Mouse (Mus musculus) liver, adult 2 months (tissue): ENCODE measurements around the gene 4930564D02Rik. TPM values are rescaled to one million over a fixed set of nuclear protein-coding genes. Genes with fewer than 3 reads are reported as not detected.

Experiments used
- DNase-seq: peaks from one replicate; pipeline ENCODE4 v3.0.0-alpha.2; 2011; ENCODE audit warnings: low read depth, low spot score; ENCODE audit errors: extremely low read depth
- H3K27ac ChIP-seq: fragments of 200-500 bp; replicated peaks from 2 replicates; pipeline ENCODE4 v1.5.1; 2012; ENCODE audit warnings: low read depth, mild to moderate bottlenecking, control low read depth, inconsistent platforms, low read length; ENCODE audit not compliant: insufficient read depth
- H3K27me3 ChIP-seq: fragments of 200-500 bp; 2 replicates; pipeline ENCODE4 v1.6.1; 2012; ENCODE audit warnings: mild to moderate bottlenecking, moderate library complexity, low read length, inconsistent platforms; ENCODE audit not compliant: control insufficient read depth, insufficient read depth
- H3K36me3 ChIP-seq: fragments of 200-500 bp; 2 replicates; pipeline ENCODE4 v1.6.1; 2012; ENCODE audit warnings: low read length, inconsistent platforms; ENCODE audit not compliant: control insufficient read depth, insufficient read depth
- H3K4me1 ChIP-seq: fragments of 200-500 bp; 2 replicates; pipeline ENCODE4 v1.6.1; 2011; ENCODE audit warnings: low read length; ENCODE audit not compliant: control insufficient read depth, insufficient read depth
- H3K4me3 ChIP-seq: fragments of 200-500 bp; 2 replicates; pipeline ENCODE4 v1.5.1; 2011; ENCODE audit warnings: low read depth, mild to moderate bottlenecking, control low read depth, low read length, moderate library complexity; ENCODE audit not compliant: insufficient read depth
- H3K79me2 ChIP-seq: fragments of 200-500 bp; 2 replicates; pipeline ENCODE4 v1.6.1; 2012; ENCODE audit warnings: inconsistent platforms, mild to moderate bottlenecking, low read length, moderate library complexity; ENCODE audit not compliant: control insufficient read depth, insufficient read depth
- H3K9ac ChIP-seq: fragments of 200-500 bp; 2 replicates; pipeline ENCODE4 v1.6.1; 2012; ENCODE audit warnings: low read depth, mild to moderate bottlenecking, control low read depth, inconsistent platforms, low read length
- CTCF ChIP-seq: fragments of 200-500 bp; IDR thresholded peaks from 2 replicates; pipeline ENCODE4 v1.5.1; 2011; ENCODE audit warnings: low read depth, low read length, control low read depth
- POLR2A ChIP-seq: fragments of 200-500 bp; IDR thresholded peaks from 2 replicates; pipeline ENCODE4 v1.6.1; 2011; ENCODE audit warnings: low read length, control low read depth; ENCODE audit not compliant: insufficient read depth; ENCODE audit errors: extremely low read depth
- WGBS: fragments of 180-500 bp; shearing (Covaris S2); methylation state at CpG from one replicate; pipeline ENCODE4 v1.1.7; 2018; 5-methylcytosine and 5-hydroxymethylcytosine counted together
- polyA plus RNA-seq: library from polyadenylated mRNA; depleted of rRNA; stranded (reverse); fragments of >200 nt; gene quantifications from 2 replicates; pipeline ENCODE4 v1.2.3, GENCODE M21; 2012
- total RNA-seq: library from RNA; depleted of rRNA; stranded (reverse); fragments of >200 nt; gene quantifications from 2 replicates; pipeline ENCODE4 v1.2.3, GENCODE M21; 2014

4930564D02Rik gene
- total and polyA plus RNA-seq, 2 experiments = not detected

DNA sequence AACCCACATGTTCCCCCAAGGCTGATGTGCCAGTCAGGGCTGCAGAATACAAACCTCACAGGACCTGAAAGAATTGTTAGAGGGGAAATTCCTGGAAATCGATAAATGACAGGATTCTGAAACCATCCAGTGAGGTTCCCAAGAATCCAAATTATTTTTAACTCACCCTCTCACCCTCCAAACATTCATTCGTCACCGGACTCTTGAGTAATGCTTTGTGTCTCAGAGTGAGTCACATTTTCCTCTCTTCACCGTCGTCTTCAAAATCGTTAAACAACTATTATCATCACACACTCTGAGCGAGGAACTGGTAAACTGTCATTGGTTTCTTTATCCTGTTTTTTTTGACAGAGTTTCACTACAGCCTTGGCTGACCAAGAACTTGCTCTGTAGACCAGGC, 6.7 kb upstream of the 4930564D02Rik start:
- Histone ChIP-seq H3K4me3 (no peak overlapping the region), H3K9ac (no peak overlapping the region), H3K79me2 (no peaks in the 10 kb centered on the region), H3K27ac (no peak overlapping the region), H3K27me3 (0 out of 2 replicates have a peak, but pooled peaks cover 5% of the 10 kb centered on the region), H3K36me3 (no peaks in the 10 kb centered on the region), H3K4me1 (no peaks in the 10 kb centered on the region)
- no peak for TF ChIP-seq POLR2A
- no peak for TF ChIP-seq CTCF
- 61% methylated on average over 7 of the region's 7 CpGs for WGBS
- no peak for DNase-seq

DNA sequence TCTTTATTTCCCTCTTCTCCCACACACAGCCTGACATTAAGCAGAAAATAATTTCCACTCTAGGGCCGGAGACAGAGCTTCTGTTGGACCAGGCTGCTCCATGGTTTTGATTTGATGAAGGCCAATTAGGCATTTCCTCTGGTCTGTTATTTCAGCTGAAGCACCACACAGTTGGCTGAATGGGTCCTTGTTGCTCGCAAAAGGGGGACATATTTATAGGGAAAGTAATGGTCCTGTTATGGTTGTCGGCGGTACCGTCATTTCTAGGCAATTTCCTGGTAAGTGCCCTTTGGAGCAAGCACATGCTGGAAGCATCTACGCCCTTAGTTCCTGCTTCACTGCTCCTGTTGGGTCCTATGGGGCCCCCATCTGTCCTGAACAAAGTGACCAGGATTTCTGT, 5.7 kb upstream of the 4930564D02Rik start:
- Histone ChIP-seq H3K27ac (no peak overlapping the region), H3K4me3 (no peak overlapping the region), H3K27me3 (0 out of 2 replicates have a peak, but pooled peaks cover 5% of the 10 kb centered on the region), H3K4me1 (no peaks in the 10 kb centered on the region), H3K36me3 (no peaks in the 10 kb centered on the region), H3K9ac (no peak overlapping the region), H3K79me2 (no peaks in the 10 kb centered on the region)
- TF ChIP-seq CTCF (no peak), POLR2A (no peak)
- no peak for DNase-seq
- WGBS = 82% methylated on average over 6 of the region's 6 CpGs

DNA sequence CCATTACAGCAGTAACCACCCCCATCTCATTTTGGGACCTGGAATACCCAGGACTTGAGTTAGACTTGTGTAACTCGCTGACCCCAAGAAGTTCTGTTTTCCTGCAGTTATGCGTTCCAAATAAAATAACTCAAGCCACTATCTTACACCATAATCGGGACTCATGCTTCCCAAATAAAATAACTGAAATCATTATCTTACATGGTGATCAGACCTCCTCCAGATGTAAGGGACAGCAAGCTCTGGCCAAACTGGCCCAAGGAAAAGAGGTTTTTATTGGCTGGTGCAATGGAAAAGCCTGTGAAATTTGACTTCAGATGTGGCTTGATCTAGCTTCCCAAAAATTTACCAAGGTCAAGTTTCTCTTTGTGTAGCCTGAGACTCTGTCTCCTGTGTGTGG, 5.1 kb upstream of the 4930564D02Rik start:
- DNase-seq = no peak
- no peak for TF ChIP-seq CTCF
- no peak for TF ChIP-seq POLR2A
- Histone ChIP-seq H3K4me3 (no peak overlapping the region), H3K27me3 (0 out of 2 replicates have a peak, but pooled peaks cover 5% of the 10 kb centered on the region), H3K27ac (no peak overlapping the region), H3K4me1 (no peaks in the 10 kb centered on the region), H3K79me2 (no peaks in the 10 kb centered on the region), H3K36me3 (no peaks in the 10 kb centered on the region), H3K9ac (no peak overlapping the region)
- WGBS = 71% methylated on average over 3 of the region's 3 CpGs

DNA sequence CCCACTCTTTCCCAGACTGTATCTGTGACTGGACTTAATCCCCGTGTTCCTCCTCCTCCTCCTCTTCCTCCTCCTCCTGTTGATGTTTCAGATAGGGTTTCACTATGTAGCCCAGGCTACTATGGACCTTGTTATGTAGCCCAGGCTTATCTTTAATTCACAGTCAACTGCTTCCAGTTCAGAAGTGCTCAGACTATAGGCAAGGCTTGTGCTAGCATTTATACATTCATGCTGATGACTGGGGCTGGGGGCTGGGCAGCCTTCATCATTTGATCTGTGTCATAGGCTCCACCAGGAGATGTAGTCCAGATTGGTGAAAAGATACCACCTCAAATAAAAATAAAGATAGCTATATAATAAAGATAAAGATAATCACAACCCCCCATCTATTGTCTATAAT, 4.7 kb upstream of the 4930564D02Rik start:
- no peak overlapping the region for H3K9ac ChIP-seq
- 0 out of 2 replicates have a peak, but pooled peaks cover 5% of the 10 kb centered on the region for H3K27me3 ChIP-seq
- no peaks in the 10 kb centered on the region for H3K79me2 ChIP-seq
- H3K36me3 ChIP-seq = no peaks in the 10 kb centered on the region
- no peaks in the 10 kb centered on the region for H3K4me1 ChIP-seq
- DNase-seq = no peak
- TF ChIP-seq POLR2A = no peak
- no peak for TF ChIP-seq CTCF
- 63% methylated on average over 1 of the region's 1 CpGs for WGBS
- H3K4me3 ChIP-seq = no peak overlapping the region
- H3K27ac ChIP-seq = no peak overlapping the region

DNA sequence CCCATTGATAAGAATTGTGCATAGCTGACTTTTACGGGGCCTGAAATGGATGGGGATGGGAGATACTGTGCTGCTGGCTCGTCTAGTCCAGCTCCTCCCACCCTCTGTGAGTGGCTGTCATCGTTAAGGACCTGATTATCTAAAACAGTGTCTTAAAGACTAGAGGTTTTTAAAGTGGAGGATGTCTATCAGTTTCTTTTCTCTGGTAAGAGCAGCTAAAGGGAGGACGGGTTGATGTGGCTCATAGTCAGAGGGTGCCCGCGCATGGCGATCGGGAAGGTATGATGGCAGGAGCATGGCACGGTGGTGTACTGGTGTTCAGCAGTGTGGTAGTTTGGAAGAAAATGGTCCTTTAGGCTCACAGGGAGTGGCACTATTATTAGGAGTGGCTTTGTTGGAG, 4.0 kb upstream of the 4930564D02Rik start:
- TF ChIP-seq POLR2A = no peak
- no peak for TF ChIP-seq CTCF
- 78% methylated on average over 9 of the region's 9 CpGs for WGBS
- DNase-seq = no peak
- Histone ChIP-seq H3K36me3 (no peaks in the 10 kb centered on the region), H3K27ac (no peak overlapping the region), H3K9ac (no peak overlapping the region), H3K4me3 (no peak overlapping the region), H3K27me3 (0 out of 2 replicates have a peak, but pooled peaks cover 5% of the 10 kb centered on the region), H3K4me1 (no peaks in the 10 kb centered on the region), H3K79me2 (no peaks in the 10 kb centered on the region)

DNA sequence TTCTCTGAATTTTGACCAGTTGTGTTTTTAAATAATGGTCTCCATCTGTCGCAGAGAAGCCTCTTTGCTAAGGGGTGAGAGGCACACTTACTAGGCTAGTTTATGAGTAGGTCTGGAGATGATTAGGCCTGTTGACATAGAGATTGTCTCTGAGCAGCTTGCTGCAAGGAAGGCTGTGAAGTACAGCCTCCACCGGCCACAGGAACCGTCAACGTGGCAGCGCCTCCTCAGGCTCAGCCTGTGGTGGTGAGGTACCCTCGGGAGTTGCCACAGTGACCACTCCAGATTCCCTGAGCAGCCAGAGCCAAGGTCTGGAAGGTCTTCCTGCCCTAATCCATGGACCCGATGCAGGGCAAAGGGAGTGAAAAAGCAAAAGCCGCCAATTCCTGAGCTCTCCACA, 3.9 kb downstream of the 4930564D02Rik start:
- Histone ChIP-seq H3K4me1 (no peaks in the 10 kb centered on the region), H3K36me3 (no peaks in the 10 kb centered on the region), H3K27me3 (no peaks in the 10 kb centered on the region; the same call in 1 of the 2 replicates), H3K9ac (no peak overlapping the region), H3K79me2 (no peaks in the 10 kb centered on the region), H3K4me3 (no peak overlapping the region), H3K27ac (no peak overlapping the region)
- no peak for DNase-seq
- 71% methylated on average over 8 of the region's 8 CpGs for WGBS
- TF ChIP-seq CTCF (no peak), POLR2A (no peak)
